11 mouse cellular contexts compared by ENCODE assay signal in the genomic region with DNA sequence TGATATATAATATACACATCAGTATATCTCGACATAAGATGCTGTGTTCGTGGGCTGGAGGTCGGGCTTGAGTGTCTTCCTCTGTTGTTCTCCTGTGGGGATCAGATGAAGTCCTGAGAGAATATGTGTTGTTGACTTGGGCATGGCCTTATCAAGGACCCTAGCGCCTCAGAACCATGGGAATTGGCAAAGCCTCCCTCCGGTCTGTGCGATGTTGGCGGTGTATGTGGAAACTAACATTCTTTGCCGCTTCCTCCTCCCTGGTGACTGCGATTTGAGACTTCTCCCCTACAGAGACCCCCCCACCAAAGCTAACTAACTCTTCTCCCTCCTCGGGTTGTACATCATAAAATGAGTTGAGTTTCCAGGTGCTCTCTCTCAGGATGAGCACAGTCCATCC. TPM values are rescaled to one million over a fixed set of nuclear protein-coding genes. Genes with fewer than 3 reads are reported as not detected.
DNase-seq lines count a peak whose midpoint lies in the region; ATAC-seq and TF ChIP-seq lines count a peak whose summit lies in the region.
"Had no signal": no experiment of that assay in that cellular context is flagged by ENCODE, and none has a peak within 500 bp of the region (broad histone marks: within the 10 kb centered on the region; RNA-seq: fewer than 3 reads in every experiment).

No protein-coding gene starts in this region.

- TF ChIP-seq CTCF in heart, adult 2 months (IDR thresholded peaks at IDR 0.05) = no peak
- no peak for TF ChIP-seq CTCF in bone marrow, adult 2 months (IDR thresholded peaks at IDR 0.05; ENCODE audit: control insufficient read depth, insufficient read depth, low read length)

- H3K9ac ChIP-seq in heart, adult 2 months (ENCODE audit: low read depth, low read length) = no peak overlapping the region
- no peak overlapping the region for H3K9ac ChIP-seq in heart, embryonic 11.5 days (ENCODE audit: low read depth, low read length)
- peak overlapping the region; percentile 61 for H3K9ac ChIP-seq in liver, embryonic 12.5 days
- H3K9ac ChIP-seq: embryonic facial prominence, embryonic 13.5 days; intestine, embryonic 15.5 days had no signal

- H3K4me3 ChIP-seq in heart, adult 2 months = no peak overlapping the region
- no peak overlapping the region for H3K4me3 ChIP-seq in bone marrow, adult 2 months (replicated peaks; ENCODE audit: control insufficient read depth, low read depth, low read length)
- no peak overlapping the region for H3K4me3 ChIP-seq in heart, embryonic 11.5 days (ENCODE audit: low read depth, low read length)
- H3K4me3 ChIP-seq in liver, embryonic 12.5 days = no peak overlapping the region
- H3K4me3 ChIP-seq: embryonic facial prominence, embryonic 13.5 days; intestine, embryonic 15.5 days had no signal

- no peaks in the 10 kb centered on the region for H3K79me2 ChIP-seq in heart, adult 2 months (replicated peaks; ENCODE audit: control insufficient read depth, insufficient read depth, low read length)

- no peaks in the 10 kb centered on the region for H3K27me3 ChIP-seq in heart, adult 2 months (ENCODE audit: control insufficient read depth, insufficient read depth, low read length)
- no peaks in the 10 kb centered on the region for H3K27me3 ChIP-seq in heart, embryonic 11.5 days (ENCODE audit: control insufficient read depth, insufficient read depth, low read length)
- H3K27me3 ChIP-seq in liver, embryonic 12.5 days (replicated peaks) = no peaks in the 10 kb centered on the region
- H3K27me3 ChIP-seq: intestine, embryonic 15.5 days had no signal

- intact Hi-C loops in heart, adult 2 months (cut with DNase I) = no loop called here
- intact Hi-C loops in heart, postnatal 14 days (cut with DNase I) = no loop called here

- H3K36me3 ChIP-seq in heart, adult 2 months (ENCODE audit: control insufficient read depth, insufficient read depth, low read length) = no peaks in the 10 kb centered on the region
- no peaks in the 10 kb centered on the region for H3K36me3 ChIP-seq in heart, embryonic 11.5 days (ENCODE audit: control insufficient read depth, insufficient read depth, low read length)
- H3K36me3 ChIP-seq in liver, embryonic 12.5 days = no peaks in the 10 kb centered on the region
- H3K36me3 ChIP-seq: embryonic facial prominence, embryonic 13.5 days; intestine, embryonic 15.5 days had no signal

- DNase-seq in heart, adult 2 months = peak in 1 of 2 experiments; percentile 48
- DNase-seq in heart, postnatal 14 days = no peak
- no peak for DNase-seq in ovary, postnatal 36 days (ENCODE audit: low spot score)
- DNase-seq in cerebellum, postnatal 4 days (ENCODE audit: low spot score in 2 of 2) = no peak
- DNase-seq: cerebellum, postnatal 10 days; kidney, postnatal 25 days had no signal

- TF ChIP-seq EP300 in heart, adult 2 months (IDR thresholded peaks at IDR 0.05; ENCODE audit: insufficient read depth, low read depth, low read length) = 0 out of 2 replicates have a peak, but pooled peaks have one; percentile 18

- H3K4me1 ChIP-seq in heart, adult 2 months (ENCODE audit: control insufficient read depth, insufficient read depth, low read length) = peaks cover 10% of the 10 kb centered on the region
- peaks cover 15% of the 10 kb centered on the region for H3K4me1 ChIP-seq in bone marrow, adult 2 months (ENCODE audit: control insufficient read depth, insufficient read depth, low read length)
- H3K4me1 ChIP-seq in heart, embryonic 11.5 days (ENCODE audit: control insufficient read depth, insufficient read depth, low read length) = peaks cover 31% of the 10 kb centered on the region
- peaks cover 73% of the 10 kb centered on the region for H3K4me1 ChIP-seq in liver, embryonic 12.5 days

- no peak for ATAC-seq in heart, embryonic 11.5 days (replicated peaks; ENCODE audit: insufficient number of reproducible peaks, low FRiP score, low TSS enrichment)
- no peak for ATAC-seq in liver, embryonic 12.5 days
- ATAC-seq: intestine, embryonic 15.5 days had no signal

- no peak for TF ChIP-seq POLR2A in heart, adult 2 months (IDR thresholded peaks at IDR 0.05; ENCODE audit: insufficient read depth, low read depth, low read length)
- no peak for TF ChIP-seq POLR2A in bone marrow, adult 2 months (IDR thresholded peaks at IDR 0.05; ENCODE audit: borderline replicate concordance, control insufficient read depth, low read depth, low read length)

- peak overlapping the region; percentile 6 for H3K27ac ChIP-seq in heart, adult 2 months
- peak overlapping the region; percentile 65 for H3K27ac ChIP-seq in bone marrow, adult 2 months (ENCODE audit: control insufficient read depth, insufficient read depth, low read depth, low read length, poor library complexity)
- peak overlapping the region; percentile 57; the same call in 1 of the 2 replicates for H3K27ac ChIP-seq in heart, embryonic 11.5 days (ENCODE audit: low read depth, low read length)
- peak overlapping the region; percentile 100 for H3K27ac ChIP-seq in liver, embryonic 12.5 days
- H3K27ac ChIP-seq: embryonic facial prominence, embryonic 13.5 days; intestine, embryonic 15.5 days had no signal

- no peak overlapping the region for H3K4me2 ChIP-seq in heart, embryonic 11.5 days
- H3K4me2 ChIP-seq in liver, embryonic 12.5 days = peak overlapping the region; percentile 52
- H3K4me2 ChIP-seq: embryonic facial prominence, embryonic 13.5 days; intestine, embryonic 15.5 days had no signal

- 60% methylated on average over 10 of the region's 10 CpGs for WGBS in heart, adult 2 months
- 77% methylated on average over 10 of the region's 10 CpGs for WGBS in bone marrow, adult 2 months
- 84% methylated on average over 10 of the region's 10 CpGs for WGBS in heart, embryonic 11.5 days (ENCODE audit: insufficient replicate concordance)
- WGBS in liver, embryonic 12.5 days (ENCODE audit: insufficient replicate concordance) = 82% methylated on average over 10 of the region's 10 CpGs

- H3K9me3 ChIP-seq in heart, embryonic 11.5 days (replicated peaks; ENCODE audit: control insufficient read depth, low read length) = no peaks in the 10 kb centered on the region
- H3K9me3 ChIP-seq in liver, embryonic 12.5 days (replicated peaks) = no peaks in the 10 kb centered on the region
- H3K9me3 ChIP-seq: embryonic facial prominence, embryonic 13.5 days; intestine, embryonic 15.5 days had no signal

RNA-seq across cellular contexts. Expression of a gene that starts 48.6 kb away (rescaled TPM):
- 10 to 100 TPM; 86.3 to 99.7 TPM for total RNA-seq in heart, adult 2 months (2021)
- polyA plus RNA-seq in heart, adult 2 months (2012; rRNA removed) = 30.2 and 52.4 TPM in 2 replicates
- 100 to 1,000 TPM; 127 to 134 TPM for total RNA-seq in heart, postnatal 14 days (2021)
- polyA plus RNA-seq in bone marrow, adult 2 months (2011; ENCODE audit: insufficient read depth, insufficient read length, low replicate concordance, missing spikeins) = 88.4 and 115 TPM in 2 replicates
- 30.9 and 37.5 TPM in 2 replicates for polyA plus RNA-seq in heart, embryonic 11.5 days (2014; fragmentation: Nextera tagmentation; extraction: Ambion mirVana)
- polyA plus RNA-seq in liver, embryonic 12.5 days (2016; fragmentation: Nextera tagmentation; extraction: Ambion mirVana) = 52.5 and 56.7 TPM in 2 replicates

Comparison
In these comparisons a context has a peak if more than half of its experiments do, and no peak if none do; other contexts are left out.
1. H3K27ac ChIP-seq: peak in every context shown above with its lines; median percentile 100 in liver, embryonic 12.5 days; 65 in bone marrow, adult 2 months; 57 in heart, embryonic 11.5 days; 6 in heart, adult 2 months.